Mouse (Mus musculus) myocyte (in vitro differentiated cells): Measurements from ENCODE around the gene Neurog2. TPM values are rescaled to one million over a fixed set of nuclear protein-coding genes. Genes with fewer than 3 reads are reported as not detected.

Experiments
- H3K27me3 ChIP-seq: one replicate; pipeline ENCODE4 v1.6.1; 2011; ENCODE audit not compliant: control insufficient read depth, insufficient read depth, insufficient read length
- H3K36me3 ChIP-seq: one replicate; pipeline ENCODE4 v1.6.1; 2011; ENCODE audit not compliant: control insufficient read depth, insufficient read depth
- H3K4me2 ChIP-seq: one replicate; pipeline ENCODE4 v1.6.1; 2011; ENCODE audit warnings: low read depth, control low read depth
- H3K4me3 ChIP-seq: one replicate; pipeline ENCODE4 v1.5.1; 2011; ENCODE audit warnings: mild to moderate bottlenecking, control low read depth, moderate library complexity
- H3K79me2 ChIP-seq: one replicate; pipeline ENCODE4 v1.6.1; 2011; ENCODE audit not compliant: control insufficient read depth, insufficient read depth
- H3ac ChIP-seq: one replicate; pipeline ENCODE4 v1.6.1; 2011; ENCODE audit not compliant: control insufficient read depth, insufficient read length
- CEBPB ChIP-seq: IDR thresholded peaks from 2 replicates; pipeline ENCODE4 v1.6.1; 2011; ENCODE audit warnings: mild to moderate bottlenecking, moderate library complexity; ENCODE audit not compliant: poor library complexity, insufficient read depth, severe bottlenecking
- E2F4 ChIP-seq: IDR thresholded peaks from one replicate; pipeline ENCODE4 v1.6.1; 2011; ENCODE audit warnings: mild to moderate bottlenecking, control low read depth, moderate library complexity; ENCODE audit not compliant: insufficient read depth
- MAX ChIP-seq: IDR thresholded peaks from one replicate; pipeline ENCODE4 v1.6.1; 2011; ENCODE audit warnings: low read depth, mild to moderate bottlenecking, control low read depth
- MYOD1 ChIP-seq, 3 experiments: IDR thresholded peaks; one replicate each; pipeline ENCODE4 v1.6.1; 2011; ENCODE audit warnings: control low read depth in 2 of 3, low read depth in 2 of 3, mild to moderate bottlenecking in 2 of 3, moderate library complexity in 1 of 3; ENCODE audit not compliant: insufficient read length in 2 of 3, control insufficient read depth in 1 of 3
- MYOG ChIP-seq, 3 experiments: IDR thresholded peaks; one replicate each; pipeline ENCODE4 v1.6.1; 2011; ENCODE audit warnings: control low read depth in 2 of 3, low read depth in 2 of 3, mild to moderate bottlenecking in 2 of 3; ENCODE audit not compliant: insufficient read length in 2 of 3, control insufficient read depth in 1 of 3, insufficient read depth in 1 of 3
- POLR2A ChIP-seq: IDR thresholded peaks from one replicate; pipeline ENCODE4 v1.6.1; 2011; ENCODE audit warnings: low read depth, mild to moderate bottlenecking, control low read depth, moderate library complexity; ENCODE audit not compliant: insufficient read length
- POLR2AphosphoS2 ChIP-seq: IDR thresholded peaks from one replicate; pipeline ENCODE4 v1.6.1; 2011; ENCODE audit warnings: low read depth, control low read depth; ENCODE audit not compliant: insufficient read length
- REST ChIP-seq: IDR thresholded peaks from one replicate; pipeline ENCODE4 v1.6.1; 2011; ENCODE audit warnings: mild to moderate bottlenecking, control low read depth, moderate library complexity; ENCODE audit not compliant: insufficient read depth, insufficient read length
- SRF ChIP-seq: IDR thresholded peaks from one replicate; pipeline ENCODE4 v1.6.1; 2011; ENCODE audit warnings: low read depth; ENCODE audit not compliant: control insufficient read depth, insufficient read length
- TCF12 ChIP-seq: IDR thresholded peaks from one replicate; pipeline ENCODE4 v1.6.1; 2011; ENCODE audit warnings: mild to moderate bottlenecking, control low read depth; ENCODE audit not compliant: poor library complexity, insufficient read depth, severe bottlenecking
- TCF3 ChIP-seq: IDR thresholded peaks from one replicate; pipeline ENCODE4 v1.6.1; 2011; ENCODE audit warnings: low read depth, control low read depth; ENCODE audit not compliant: insufficient read length
- USF1 ChIP-seq: IDR thresholded peaks from one replicate; pipeline ENCODE4 v1.6.1; 2011; ENCODE audit warnings: low read depth, mild to moderate bottlenecking, control low read depth, moderate library complexity
- polyA plus RNA-seq: library from polyadenylated mRNA; unstranded; fragments of >200 nt; fragmentation: generic; extraction: Trizol; gene quantifications from one replicate; pipeline ENCODE4 v1.2.1, GENCODE M21; 2012; ENCODE audit warnings: missing spikeins

The Neurog2 gene
- polyA plus RNA-seq, 1 experiment, result not detected

DNA sequence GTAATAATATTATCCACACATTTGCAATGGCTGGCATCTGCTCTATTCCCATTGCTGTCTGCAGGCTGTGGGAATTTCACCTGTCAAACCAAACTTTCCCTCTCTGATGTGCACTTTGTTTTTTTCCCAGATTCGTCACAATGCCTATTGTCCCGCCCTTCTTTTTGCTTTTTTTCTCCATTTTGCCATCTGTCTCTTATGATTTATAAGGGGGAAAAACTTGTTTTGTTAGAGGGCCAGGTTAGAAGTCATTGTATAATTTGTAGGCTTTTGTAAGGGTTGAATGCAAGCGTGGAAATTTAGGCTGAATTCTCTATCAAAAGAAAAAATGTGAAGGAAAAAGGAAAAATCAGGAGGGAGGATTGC lies 2.0 kb downstream of the Neurog2 start:
- TF ChIP-seq SRF (no peak), CEBPB (no peak), TCF3 (no peak), TCF12 (no peak), USF1 (no peak), MYOD1 (IDR thresholded peaks at IDR 0.05; ENCODE audit: control insufficient read depth in 1 of 3, insufficient read length in 2 of 3, low read depth in 2 of 3) (no peak), MAX (no peak), POLR2AphosphoS2 (no peak), POLR2A (no peak), REST (no peak), MYOG (IDR thresholded peaks at IDR 0.05; ENCODE audit: control insufficient read depth in 1 of 3, insufficient read depth in 1 of 3, insufficient read length in 2 of 3, low read depth in 2 of 3) (no peak), E2F4 (no peak)
- peaks cover 54% of the 10 kb centered on the region for H3K27me3 ChIP-seq
- no peak overlapping the region for H3ac ChIP-seq
- no peaks in the 10 kb centered on the region for H3K36me3 ChIP-seq
- no peak overlapping the region for H3K4me2 ChIP-seq
- no peaks in the 10 kb centered on the region for H3K79me2 ChIP-seq
- no peak overlapping the region for H3K4me3 ChIP-seq

DNA sequence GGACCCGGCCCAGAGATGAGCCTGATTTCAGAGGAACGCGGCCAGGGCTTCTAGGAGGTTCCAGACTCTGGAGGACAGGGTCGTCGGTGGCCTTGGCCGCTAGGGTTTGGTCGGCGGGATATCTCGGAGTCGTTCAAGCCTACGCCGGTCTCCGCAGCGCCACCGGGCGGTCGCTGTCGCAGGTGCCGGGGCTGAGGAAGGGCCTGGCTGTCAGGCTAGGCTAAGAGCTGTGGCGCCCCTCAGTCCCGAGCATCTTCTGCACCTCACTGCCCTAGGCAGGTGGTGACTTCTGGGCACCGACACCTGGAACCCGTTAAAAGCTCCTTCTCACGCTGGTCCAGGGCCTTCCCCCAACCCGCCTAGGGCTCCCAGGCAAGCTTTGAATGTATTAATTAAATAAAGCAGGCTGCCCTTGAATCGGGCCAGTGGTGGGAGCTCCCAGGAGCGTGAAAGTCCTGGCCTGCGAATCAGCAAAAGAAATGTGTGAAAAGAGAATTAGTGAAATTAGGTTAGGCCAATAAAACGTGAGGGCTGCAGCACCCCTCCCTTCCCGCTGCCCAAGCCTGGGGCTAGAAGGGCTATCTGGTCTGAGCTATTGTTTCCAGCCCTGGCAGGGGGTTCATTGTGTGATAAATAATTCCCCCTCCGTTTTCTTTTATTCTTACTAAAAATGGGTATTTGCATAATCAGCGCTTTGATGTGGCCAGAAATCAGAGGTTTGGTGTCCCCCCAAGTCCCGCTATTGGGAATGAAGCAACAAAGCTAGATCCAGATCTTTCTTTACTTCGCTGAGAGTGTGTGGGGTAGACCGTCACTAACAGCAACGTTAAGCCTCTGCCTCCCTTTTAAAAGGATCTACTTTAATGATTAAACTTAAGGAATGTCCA lies 7.2 kb downstream of the Neurog2 start:
- H3K4me2 ChIP-seq, result no peak overlapping the region
- H3K4me3 ChIP-seq, result no peak overlapping the region
- peaks cover 24% of the 10 kb centered on the region for H3K27me3 ChIP-seq
- TF ChIP-seq REST (no peak), POLR2AphosphoS2 (no peak), MAX (no peak), SRF (no peak), TCF12 (no peak), E2F4 (no peak), MYOG (IDR thresholded peaks at IDR 0.05; ENCODE audit: control insufficient read depth in 1 of 3, insufficient read depth in 1 of 3, insufficient read length in 2 of 3, low read depth in 2 of 3) (no peak), TCF3 (no peak), MYOD1 (IDR thresholded peaks at IDR 0.05; ENCODE audit: control insufficient read depth in 1 of 3, insufficient read length in 2 of 3, low read depth in 2 of 3) (no peak), POLR2A (no peak), USF1 (no peak), CEBPB (no peak)
- H3K79me2 ChIP-seq, result no peaks in the 10 kb centered on the region
- H3K36me3 ChIP-seq, result no peaks in the 10 kb centered on the region
- no peak overlapping the region for H3ac ChIP-seq

DNA sequence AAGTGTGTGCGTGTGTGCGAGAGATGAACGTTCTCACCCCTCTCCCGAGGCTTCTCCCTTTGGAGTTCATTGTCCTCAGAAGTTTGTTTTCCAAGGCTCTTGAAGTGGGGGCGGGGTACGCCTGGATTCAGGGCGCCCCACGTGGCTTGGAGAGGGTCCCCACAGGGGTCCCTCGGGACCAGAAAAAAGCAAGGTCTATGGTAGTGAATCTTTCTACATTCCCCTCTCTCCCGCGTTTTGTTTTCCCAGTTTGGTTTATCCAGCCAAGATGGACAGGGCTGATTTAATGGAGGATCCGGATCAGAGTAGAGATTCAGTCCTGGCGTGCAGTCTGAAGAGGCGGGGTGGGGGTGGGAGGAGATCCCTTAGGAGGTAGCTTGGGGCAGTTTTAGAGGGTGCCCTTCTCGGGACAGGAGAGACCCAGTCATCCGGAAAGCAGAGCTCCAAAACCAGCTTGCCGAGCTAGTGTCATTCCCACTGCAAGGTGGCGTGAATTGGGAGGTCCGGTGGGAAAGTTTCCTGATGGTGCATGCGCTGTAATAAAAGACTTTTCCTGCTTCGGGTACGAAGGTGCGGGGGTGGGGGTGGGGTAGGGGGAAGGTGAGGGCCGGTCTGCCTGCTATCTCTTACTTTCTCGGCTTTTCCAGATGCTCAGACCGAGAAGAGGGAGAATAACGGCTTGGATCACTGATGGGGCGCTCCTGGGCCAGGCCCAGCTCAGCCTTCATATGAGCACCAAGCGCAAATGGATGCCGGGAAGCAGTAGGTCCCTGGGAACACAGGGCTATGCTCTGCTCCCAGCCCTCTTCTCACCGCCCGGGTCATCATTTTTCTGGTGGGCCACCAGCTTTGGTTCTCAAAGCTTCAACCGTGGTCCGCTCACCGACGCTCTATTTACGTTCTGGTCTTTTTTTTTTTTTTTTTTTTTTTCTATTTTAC lies 8.1 kb downstream of the Neurog2 start:
- no peak overlapping the region for H3K4me2 ChIP-seq

DNA sequence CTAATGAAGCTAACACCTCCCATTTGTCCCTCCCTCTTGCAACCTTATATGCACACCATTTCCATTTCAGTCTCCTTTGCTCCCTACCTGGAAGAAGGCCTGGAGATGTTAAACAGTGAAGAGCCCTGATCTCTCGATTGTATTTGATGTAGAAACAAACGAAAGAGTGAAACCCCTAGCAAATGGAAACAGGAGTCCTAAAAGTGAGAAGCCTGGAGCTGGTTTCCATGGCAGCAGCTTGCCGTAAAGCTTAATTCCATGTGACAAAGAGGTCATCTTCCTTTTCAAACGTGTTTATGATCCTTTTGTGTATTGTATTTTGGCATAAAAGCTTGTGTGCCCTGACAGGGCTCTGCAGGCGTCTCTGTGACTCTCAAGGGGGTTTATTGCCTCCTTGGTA lies 9.3 kb downstream of the Neurog2 start:
- H3K36me3 ChIP-seq, result no peaks in the 10 kb centered on the region
- H3K4me3 ChIP-seq, result no peak overlapping the region
- H3K27me3 ChIP-seq, result peaks cover 34% of the 10 kb centered on the region
- TF ChIP-seq POLR2AphosphoS2 (no peak), SRF (no peak), MYOD1 (IDR thresholded peaks at IDR 0.05; ENCODE audit: control insufficient read depth in 1 of 3, insufficient read length in 2 of 3, low read depth in 2 of 3) (no peak), MYOG (IDR thresholded peaks at IDR 0.05; ENCODE audit: control insufficient read depth in 1 of 3, insufficient read depth in 1 of 3, insufficient read length in 2 of 3, low read depth in 2 of 3) (no peak), CEBPB (no peak), E2F4 (no peak), TCF3 (no peak), REST (no peak), USF1 (no peak), TCF12 (no peak), POLR2A (no peak), MAX (no peak)
- H3ac ChIP-seq, result no peak overlapping the region
- no peaks in the 10 kb centered on the region for H3K79me2 ChIP-seq
- H3K4me2 ChIP-seq, result no peak overlapping the region

More for the DNA sequence above, 8.1 kb downstream of the Neurog2 start:
- no peak overlapping the region for H3K4me3 ChIP-seq
- no peaks in the 10 kb centered on the region for H3K79me2 ChIP-seq
- peaks cover 33% of the 10 kb centered on the region for H3K27me3 ChIP-seq
- no peak overlapping the region for H3ac ChIP-seq
- H3K36me3 ChIP-seq, result no peaks in the 10 kb centered on the region
- no peak for TF ChIP-seq USF1
- no peak for TF ChIP-seq SRF
- no peak for TF ChIP-seq TCF12
- TF ChIP-seq POLR2AphosphoS2, result no peak
- no peak for TF ChIP-seq MAX
- no peak for TF ChIP-seq REST
- no peak for TF ChIP-seq E2F4
- TF ChIP-seq TCF3, result no peak
- TF ChIP-seq MYOD1 (IDR thresholded peaks at IDR 0.05; ENCODE audit: control insufficient read depth in 1 of 3, insufficient read length in 2 of 3, low read depth in 2 of 3), result no peak
- TF ChIP-seq CEBPB, result no peak
- no peak for TF ChIP-seq POLR2A
- no peak for TF ChIP-seq MYOG (IDR thresholded peaks at IDR 0.05; ENCODE audit: control insufficient read depth in 1 of 3, insufficient read depth in 1 of 3, insufficient read length in 2 of 3, low read depth in 2 of 3)
